Mouse (Mus musculus): Measurements from ENCODE around the gene Pef1. TPM values are rescaled to one million over a fixed set of nuclear protein-coding genes. Genes with fewer than 3 reads are reported as not detected.

Pef1 gene
- polyA plus RNA-seq, 1 experiment from 2014 or later, result 68.0 TPM

DNA sequence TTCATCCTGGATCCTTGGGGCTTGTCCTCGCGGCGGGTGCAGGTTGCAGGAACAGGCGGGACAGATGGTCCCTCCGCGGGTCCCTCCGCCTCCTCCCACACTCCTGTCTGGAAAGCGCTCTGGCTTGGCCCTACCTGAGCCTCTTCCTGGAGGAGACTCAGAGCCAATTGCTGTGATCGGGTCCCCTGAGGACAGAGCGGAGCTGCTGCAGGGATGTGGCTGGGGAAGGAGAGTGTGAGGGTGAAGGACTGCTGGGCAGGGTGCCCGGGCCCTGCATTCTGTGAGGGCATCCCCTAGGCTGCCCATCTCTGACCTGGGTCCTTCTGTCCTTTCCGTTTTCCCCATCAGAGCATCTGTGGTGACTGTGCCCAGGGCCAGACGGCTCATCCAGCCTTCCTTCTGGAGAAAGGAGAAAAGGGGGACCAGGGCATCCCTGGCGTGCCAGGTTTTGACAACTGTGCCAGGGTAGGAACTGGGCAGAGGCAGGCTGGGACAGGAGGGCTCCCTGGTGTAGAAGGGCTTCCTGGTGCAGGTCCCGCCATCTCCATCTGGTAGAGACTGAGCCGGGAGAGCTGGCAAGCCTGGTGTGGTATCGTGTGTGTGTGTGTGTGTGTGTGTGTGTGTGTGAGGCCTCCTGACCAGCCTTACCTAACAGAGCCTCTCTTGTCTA is 23.4 kb upstream of the Pef1 start:
- no peak overlapping the region for H3K4me2 ChIP-seq (ENCODE audit: low read length)
- no peak overlapping the region for H3K9ac ChIP-seq (ENCODE audit: low read length)
- 55% methylated on average over 17 of the region's 17 CpGs for WGBS
- peaks cover 11 to 12% of the 10 kb centered on the region in 2 experiments for H3K4me1 ChIP-seq (ENCODE audit: control insufficient read depth in 2 of 2, insufficient read depth in 2 of 2, low read length in 2 of 2)
- H3K27me3 ChIP-seq (ENCODE audit: control insufficient read depth, insufficient read depth, low read length), result peaks cover 35% of the 10 kb centered on the region
- 0 out of 2 replicates have a peak, but pooled peaks have one; percentile 32 for ATAC-seq (ENCODE audit: insufficient number of reproducible peaks, insufficient read depth, low FRiP score, low read depth)
- H3K4me3 ChIP-seq (ENCODE audit: control insufficient read depth in 1 of 2, insufficient read depth in 1 of 2, low read depth in 1 of 2, low read length in 2 of 2), result no peak overlapping the region
- no peak overlapping the region for H3K27ac ChIP-seq (replicated peaks in 1 of 2; ENCODE audit: control insufficient read depth in 1 of 2, insufficient read depth in 1 of 2, low read depth in 2 of 2, low read length in 2 of 2)
- H3K36me3 ChIP-seq (ENCODE audit: control insufficient read depth, insufficient read depth, low read length), result no peaks in the 10 kb centered on the region
- no peaks in the 10 kb centered on the region for H3K9me3 ChIP-seq (ENCODE audit: control insufficient read depth, low read length)

DNA sequence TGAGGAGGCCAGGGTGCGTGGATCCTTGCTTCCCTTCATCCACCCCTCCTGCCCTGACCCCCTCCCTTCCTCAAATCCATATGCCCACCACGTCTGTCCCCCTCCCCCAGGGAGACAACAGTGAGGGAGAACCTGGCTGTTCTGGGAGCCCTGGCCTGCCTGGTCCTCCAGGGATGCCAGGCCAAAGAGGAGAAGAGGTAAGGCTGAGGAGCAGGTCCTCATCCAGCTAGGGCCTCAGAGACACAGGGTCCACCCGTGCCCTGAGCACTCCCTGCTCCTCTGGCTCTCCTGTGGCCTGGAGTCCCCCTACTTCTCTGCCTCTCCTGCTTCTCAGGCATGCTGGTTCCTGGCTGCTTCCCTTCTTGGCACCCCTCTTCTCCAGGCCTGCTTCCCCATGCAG is 22.8 kb upstream of the Pef1 start:
- Histone ChIP-seq H3K36me3 (ENCODE audit: control insufficient read depth, insufficient read depth, low read length) (no peaks in the 10 kb centered on the region), H3K27me3 (ENCODE audit: control insufficient read depth, insufficient read depth, low read length) (peaks cover 35% of the 10 kb centered on the region)

DNA sequence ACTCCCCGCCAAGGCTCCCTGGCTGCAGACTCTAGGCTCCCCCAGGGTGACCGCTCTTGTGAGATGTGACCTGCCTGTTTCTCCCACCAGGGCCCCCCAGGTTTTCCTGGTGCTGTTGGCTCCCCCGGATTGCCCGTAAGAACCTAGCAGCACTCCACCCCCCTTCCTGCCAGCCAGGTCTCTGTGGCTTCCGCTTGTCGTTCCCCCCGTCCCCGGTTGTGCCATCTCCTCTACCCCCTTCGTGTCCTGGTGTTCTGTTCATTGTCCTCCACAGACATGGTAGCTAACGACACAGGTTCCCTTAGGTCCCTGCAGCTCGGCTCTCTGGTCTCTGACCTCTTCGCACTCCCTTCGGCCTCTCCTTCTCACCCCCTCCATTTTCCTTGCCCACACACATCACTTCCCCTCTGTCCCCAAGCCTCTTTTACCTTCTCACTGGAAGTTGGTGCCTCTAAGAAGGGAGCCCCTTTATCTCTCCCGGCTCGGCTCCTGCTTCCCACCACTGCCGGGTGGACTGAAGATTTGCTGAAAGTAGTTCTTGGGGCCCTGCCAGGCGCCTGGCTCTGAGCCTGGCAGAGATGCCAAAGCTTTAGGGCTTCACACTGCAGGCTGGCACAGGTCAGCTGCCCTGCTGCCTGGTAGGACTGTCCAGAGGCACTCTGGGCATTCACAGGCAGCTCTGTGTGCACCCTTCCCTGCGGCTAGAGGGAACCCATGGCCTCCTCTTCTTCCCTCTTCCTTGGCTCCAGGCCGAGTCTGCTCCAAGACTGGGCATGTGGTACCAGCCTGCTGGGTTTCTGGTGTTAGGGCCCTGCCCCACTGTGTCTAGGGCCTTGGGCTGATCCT is 20.8 kb upstream of the Pef1 start:
- H3K27ac ChIP-seq (replicated peaks in 1 of 2; ENCODE audit: control insufficient read depth in 1 of 2, insufficient read depth in 1 of 2, low read depth in 2 of 2, low read length in 2 of 2), result no peak overlapping the region
- peaks cover 12 to 14% of the 10 kb centered on the region in 2 experiments for H3K4me1 ChIP-seq (ENCODE audit: control insufficient read depth in 2 of 2, insufficient read depth in 2 of 2, low read length in 2 of 2)
- H3K9me3 ChIP-seq (ENCODE audit: control insufficient read depth, low read length), result no peaks in the 10 kb centered on the region
- H3K4me2 ChIP-seq (ENCODE audit: low read length), result no peak overlapping the region
- H3K9ac ChIP-seq (ENCODE audit: low read length), result peak overlapping the region; percentile 38; the same call in 1 of the 2 replicates
- peaks cover 31% of the 10 kb centered on the region for H3K27me3 ChIP-seq (ENCODE audit: control insufficient read depth, insufficient read depth, low read length)
- 52% methylated on average over 19 of the region's 19 CpGs for WGBS
- no peak for ATAC-seq (ENCODE audit: insufficient number of reproducible peaks, insufficient read depth, low FRiP score, low read depth)
- H3K4me3 ChIP-seq (ENCODE audit: control insufficient read depth in 1 of 2, insufficient read depth in 1 of 2, low read depth in 1 of 2, low read length in 2 of 2), result no peak overlapping the region
- H3K36me3 ChIP-seq (ENCODE audit: control insufficient read depth, insufficient read depth, low read length), result no peaks in the 10 kb centered on the region

More for the DNA sequence above, 22.8 kb upstream of the Pef1 start:
- Histone ChIP-seq H3K9ac (ENCODE audit: low read length) (no peak overlapping the region), H3K9me3 (ENCODE audit: control insufficient read depth, low read length) (no peaks in the 10 kb centered on the region), H3K4me3 (ENCODE audit: control insufficient read depth in 1 of 2, insufficient read depth in 1 of 2, low read depth in 1 of 2, low read length in 2 of 2) (no peak overlapping the region), H3K27ac (replicated peaks in 1 of 2; ENCODE audit: control insufficient read depth in 1 of 2, insufficient read depth in 1 of 2, low read depth in 2 of 2, low read length in 2 of 2) (no peak overlapping the region), H3K4me1 (ENCODE audit: control insufficient read depth in 2 of 2, insufficient read depth in 2 of 2, low read length in 2 of 2) (peaks cover 11 to 12% of the 10 kb centered on the region in 2 experiments), H3K4me2 (ENCODE audit: low read length) (no peak overlapping the region)
- no peak for ATAC-seq (ENCODE audit: insufficient number of reproducible peaks, insufficient read depth, low FRiP score, low read depth)
- WGBS, result 67% methylated on average over 3 of the region's 3 CpGs

GRCm38 (mm10) chr4:130082211-130082610 is 20.1 kb upstream of the Pef1 start:
- Histone ChIP-seq H3K9me3 (ENCODE audit: control insufficient read depth, low read length) (no peaks in the 10 kb centered on the region), H3K4me2 (ENCODE audit: low read length) (no peak overlapping the region), H3K36me3 (ENCODE audit: control insufficient read depth, insufficient read depth, low read length) (no peaks in the 10 kb centered on the region), H3K27ac (replicated peaks in 1 of 2; ENCODE audit: control insufficient read depth in 1 of 2, insufficient read depth in 1 of 2, low read depth in 2 of 2, low read length in 2 of 2) (no peak overlapping the region), H3K27me3 (ENCODE audit: control insufficient read depth, insufficient read depth, low read length) (peaks cover 29% of the 10 kb centered on the region), H3K4me3 (ENCODE audit: control insufficient read depth in 1 of 2, insufficient read depth in 1 of 2, low read depth in 1 of 2, low read length in 2 of 2) (no peak overlapping the region), H3K9ac (ENCODE audit: low read length) (no peak overlapping the region), H3K4me1 (ENCODE audit: control insufficient read depth in 2 of 2, insufficient read depth in 2 of 2, low read length in 2 of 2) (peaks cover 12 to 14% of the 10 kb centered on the region in 2 experiments)
- 60% methylated on average over 9 of the region's 9 CpGs for WGBS
- no peak for ATAC-seq (ENCODE audit: insufficient number of reproducible peaks, insufficient read depth, low FRiP score, low read depth)

GRCm38 (mm10) chr4:130084331-130084945 is 17.9 kb upstream of the Pef1 start:
- 44% methylated on average over 7 of the region's 7 CpGs for WGBS
- peak; percentile 29; the same call in 1 of the 2 replicates for ATAC-seq (ENCODE audit: insufficient number of reproducible peaks, insufficient read depth, low FRiP score, low read depth)
- H3K4me1 ChIP-seq (ENCODE audit: control insufficient read depth in 2 of 2, insufficient read depth in 2 of 2, low read length in 2 of 2), result peaks cover 12 to 14% of the 10 kb centered on the region in 2 experiments
- no peaks in the 10 kb centered on the region for H3K36me3 ChIP-seq (ENCODE audit: control insufficient read depth, insufficient read depth, low read length)
- no peak overlapping the region for H3K4me3 ChIP-seq (ENCODE audit: control insufficient read depth in 1 of 2, insufficient read depth in 1 of 2, low read depth in 1 of 2, low read length in 2 of 2)
- H3K27me3 ChIP-seq (ENCODE audit: control insufficient read depth, insufficient read depth, low read length), result peaks cover 22% of the 10 kb centered on the region
- 0 out of 2 replicates have a peak overlapping the region, but pooled peaks have one; percentile 5 for H3K9ac ChIP-seq (ENCODE audit: low read length)
- no peak overlapping the region for H3K4me2 ChIP-seq (ENCODE audit: low read length)
- no peaks in the 10 kb centered on the region for H3K9me3 ChIP-seq (ENCODE audit: control insufficient read depth, low read length)
- H3K27ac ChIP-seq (replicated peaks in 1 of 2; ENCODE audit: control insufficient read depth in 1 of 2, insufficient read depth in 1 of 2, low read depth in 2 of 2, low read length in 2 of 2), result peak overlapping the region in 1 of 2 experiments; percentile 24; a peak in 1 of 4 replicates

DNA sequence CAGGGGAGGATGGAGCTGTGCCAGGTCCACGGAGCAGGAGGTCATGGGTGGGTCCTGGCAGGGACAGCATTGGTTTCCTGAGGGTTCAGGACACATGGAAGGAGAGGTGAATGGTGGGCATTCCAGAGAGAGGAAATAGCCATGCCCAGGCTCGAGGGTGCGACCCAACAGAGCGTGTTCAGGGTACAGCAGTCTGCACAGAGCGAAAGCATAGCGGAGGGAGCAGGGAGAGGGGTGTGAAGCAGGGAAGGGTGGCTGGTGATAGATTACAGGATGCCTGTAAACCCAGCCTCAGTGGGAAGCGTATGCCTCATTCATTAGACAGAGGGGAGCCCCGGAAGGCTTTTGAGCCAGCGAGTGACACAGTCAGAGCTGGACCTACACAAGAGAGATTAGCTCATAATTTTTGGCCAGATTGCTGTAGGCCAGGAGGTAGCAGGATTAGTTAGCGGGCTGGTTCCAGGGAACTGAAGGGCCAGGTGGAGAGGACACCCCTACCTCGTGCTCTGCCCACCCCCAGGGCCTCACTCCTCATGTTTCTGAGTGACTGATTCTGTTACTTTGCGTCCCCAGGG is 17.0 kb upstream of the Pef1 start:
- Histone ChIP-seq H3K4me1 (ENCODE audit: control insufficient read depth in 2 of 2, insufficient read depth in 2 of 2, low read length in 2 of 2) (peaks cover 12 to 14% of the 10 kb centered on the region in 2 experiments), H3K9me3 (ENCODE audit: control insufficient read depth, low read length) (no peaks in the 10 kb centered on the region), H3K27me3 (ENCODE audit: control insufficient read depth, insufficient read depth, low read length) (peaks cover 22% of the 10 kb centered on the region), H3K27ac (replicated peaks in 1 of 2; ENCODE audit: control insufficient read depth in 1 of 2, insufficient read depth in 1 of 2, low read depth in 2 of 2, low read length in 2 of 2) (no peak overlapping the region), H3K4me2 (ENCODE audit: low read length) (no peak overlapping the region), H3K4me3 (ENCODE audit: control insufficient read depth in 1 of 2, insufficient read depth in 1 of 2, low read depth in 1 of 2, low read length in 2 of 2) (no peak overlapping the region), H3K36me3 (ENCODE audit: control insufficient read depth, insufficient read depth, low read length) (no peaks in the 10 kb centered on the region), H3K9ac (ENCODE audit: low read length) (no peak overlapping the region)
- 70% methylated on average over 12 of the region's 12 CpGs for WGBS
- ATAC-seq (ENCODE audit: insufficient number of reproducible peaks, insufficient read depth, low FRiP score, low read depth), result no peak

- Histone ChIP-seq H3K4me1 (ENCODE audit: control insufficient read depth in 2 of 2, insufficient read depth in 2 of 2, low read length in 2 of 2) (peaks cover 0 to 3% of the 10 kb centered on the region in 2 experiments; a peak in 1 of 4 replicates), H3K27me3 (ENCODE audit: control insufficient read depth, insufficient read depth, low read length) (peaks cover 29% of the 10 kb centered on the region), H3K4me3 (ENCODE audit: control insufficient read depth in 1 of 2, insufficient read depth in 1 of 2, low read depth in 1 of 2, low read length in 2 of 2) (no peak overlapping the region), H3K27ac (replicated peaks in 1 of 2; ENCODE audit: control insufficient read depth in 1 of 2, insufficient read depth in 1 of 2, low read depth in 2 of 2, low read length in 2 of 2) (no peak overlapping the region), H3K36me3 (ENCODE audit: control insufficient read depth, insufficient read depth, low read length) (no peaks in the 10 kb centered on the region), H3K9ac (ENCODE audit: low read length) (no peak overlapping the region), H3K9me3 (ENCODE audit: control insufficient read depth, low read length) (no peaks in the 10 kb centered on the region), H3K4me2 (ENCODE audit: low read length) (no peak overlapping the region)
- ATAC-seq (ENCODE audit: insufficient number of reproducible peaks, insufficient read depth, low FRiP score, low read depth), result 0 out of 2 replicates have a peak, but pooled peaks have one; percentile 7
- WGBS, result 11% methylated on average over 7 of the region's 7 CpGs
These were observed 15.1 kb upstream of the Pef1 start for GRCm38 (mm10) chr4:130087293-130087692.
